Mouse (Mus musculus) embryo, embryonic 11 days (tissue): ENCODE measurements around the gene Baz1b.

Experiments used
- DNase-seq: peaks from one replicate; pipeline ENCODE4 v3.0.0-alpha.2; 2015

The Baz1b gene

GRCm38 (mm10) chr5:135186621-135187348, at the start of gene Baz1b:
TSS of gene Baz1b (plus strand) at chr5:135187264.
- peak; percentile 99 for DNase-seq

GRCm38 (mm10) chr5:135139881-135140280, 47.2 kb upstream of the Baz1b start:
- DNase-seq: no peak

- DNase-seq: no peak
Observed at GRCm38 (mm10) chr5:135144469-135144868, 42.6 kb upstream of the Baz1b start.

- no peak for DNase-seq
Observed at GRCm38 (mm10) chr5:135145532-135145931, 41.5 kb upstream of the Baz1b start.

GRCm38 (mm10) chr5:135145955-135146354, 41.1 kb upstream of the Baz1b start:
- no peak for DNase-seq

GRCm38 (mm10) chr5:135148715-135149052, 38.4 kb upstream of the Baz1b start:
- no peak for DNase-seq

- peak; percentile 100 for DNase-seq
Observed at GRCm38 (mm10) chr5:135149053-135149819, 37.8 kb upstream of the Baz1b start, which contains the start of gene Tbl2. TSS of gene Tbl2 (plus strand) at chr5:135149657.

- DNase-seq: no peak
Observed at GRCm38 (mm10) chr5:135149820-135150178, 37.3 kb upstream of the Baz1b start.

GRCm38 (mm10) chr5:135156496-135156895, 30.6 kb upstream of the Baz1b start:
- no peak for DNase-seq

GRCm38 (mm10) chr5:135161221-135161620, 25.8 kb upstream of the Baz1b start:
- DNase-seq: no peak

- DNase-seq: no peak
Observed at GRCm38 (mm10) chr5:135161650-135162049, 25.4 kb upstream of the Baz1b start.

- DNase-seq: no peak
Observed at GRCm38 (mm10) chr5:135162361-135162760, 24.7 kb upstream of the Baz1b start.

GRCm38 (mm10) chr5:135162821-135163220, 24.2 kb upstream of the Baz1b start:
- no peak for DNase-seq

GRCm38 (mm10) chr5:135166909-135167308, 20.2 kb upstream of the Baz1b start:
- DNase-seq: no peak

- DNase-seq: no peak
Observed at GRCm38 (mm10) chr5:135167469-135167868, 19.6 kb upstream of the Baz1b start.

GRCm38 (mm10) chr5:135168063-135169062, 18.7 kb upstream of the Baz1b start, which contains the start of gene Bcl7b:
TSS of gene Bcl7b (plus strand) at chr5:135168283.
- DNase-seq: peak; percentile 98

- no peak for DNase-seq
Observed at GRCm38 (mm10) chr5:135169479-135169878, 17.6 kb upstream of the Baz1b start.

GRCm38 (mm10) chr5:135171688-135172220, 15.3 kb upstream of the Baz1b start:
- no peak for DNase-seq

- no peak for DNase-seq
Observed at GRCm38 (mm10) chr5:135172986-135173385, 14.1 kb upstream of the Baz1b start.

GRCm38 (mm10) chr5:135175086-135175485, 12.0 kb upstream of the Baz1b start:
- no peak for DNase-seq

GRCm38 (mm10) chr5:135178523-135178922, 8.5 kb upstream of the Baz1b start:
- DNase-seq: no peak

GRCm38 (mm10) chr5:135178996-135179395, 8.1 kb upstream of the Baz1b start:
- no peak for DNase-seq

- DNase-seq: no peak
Observed at GRCm38 (mm10) chr5:135179616-135180015, 7.4 kb upstream of the Baz1b start.
